Mouse (Mus musculus) embryonic fibroblast, embryonic 13.5 days (primary cell): ENCODE data around the gene Polr2f.

Experiments
- CTCF ChIP-seq: IDR thresholded peaks from 2 replicates; pipeline ENCODE4 v1.5.1; 2011; ENCODE audit warnings: mild to moderate bottlenecking, control low read depth, low read length, moderate library complexity, borderline replicate concordance; ENCODE audit not compliant: insufficient read depth
- POLR2A ChIP-seq: IDR thresholded peaks from 2 replicates; pipeline ENCODE4 v1.6.1; 2011; ENCODE audit warnings: low read depth, mild to moderate bottlenecking, control low read depth, low read length, moderate library complexity

DNA sequence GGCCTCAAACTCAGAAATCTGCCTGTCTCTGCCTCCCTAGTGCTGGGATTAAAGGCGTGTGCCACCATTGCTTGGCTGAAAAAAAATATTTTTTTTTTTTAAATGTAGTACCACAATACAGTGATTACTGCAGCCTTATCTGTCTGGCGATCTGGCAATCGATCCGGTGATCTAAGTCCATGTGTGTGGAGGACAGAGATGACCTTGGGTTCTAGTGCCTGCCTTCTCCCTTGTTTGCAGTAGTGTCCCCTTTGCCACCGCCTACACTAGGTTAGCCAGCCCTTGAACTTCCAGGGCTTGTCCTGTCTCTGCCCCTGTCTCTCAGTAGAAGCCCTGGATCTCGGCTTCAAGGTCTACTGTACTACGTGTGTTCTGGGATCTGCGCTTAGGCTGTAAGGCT lies 47.0 kb downstream of the Polr2f start:
- TF ChIP-seq CTCF = no peak
- no peak for TF ChIP-seq POLR2A
